Mouse (Mus musculus): ENCODE measurements around the gene Th.
A peak's percentile ranks its signal among the peaks of the same experiment; 100 is the strongest.

Th gene

GRCm38 (mm10) chr7:142901774-142902173 is 29.2 kb downstream of the Th start:
- no peak for DNase-seq (ENCODE audit: low spot score)

- DNase-seq (ENCODE audit: low spot score), result no peak
Observed at GRCm38 (mm10) chr7:142899872-142900271, 31.1 kb downstream of the Th start.

GRCm38 (mm10) chr7:142897471-142897870 is 33.5 kb downstream of the Th start:
- DNase-seq (ENCODE audit: low spot score), result no peak

- DNase-seq (ENCODE audit: low spot score), result no peak
Observed at GRCm38 (mm10) chr7:142895901-142896665, 34.8 kb downstream of the Th start.

GRCm38 (mm10) chr7:142895223-142895840 is 35.6 kb downstream of the Th start:
- DNase-seq (ENCODE audit: low spot score), result no peak

GRCm38 (mm10) chr7:142894669-142895068 is 36.3 kb downstream of the Th start:
- DNase-seq (ENCODE audit: low spot score), result peak; percentile 73

GRCm38 (mm10) chr7:142893721-142894639 is 36.9 kb downstream of the Th start:
- no peak for DNase-seq (ENCODE audit: low spot score)

- no peak for DNase-seq (ENCODE audit: low spot score)
Observed at GRCm38 (mm10) chr7:142893296-142893695, 37.6 kb downstream of the Th start.

GRCm38 (mm10) chr7:142869419-142870163 is 61.3 kb downstream of the Th start:
- no peak for DNase-seq (ENCODE audit: low spot score)

- no peak for DNase-seq (ENCODE audit: low spot score)
Observed at GRCm38 (mm10) chr7:142850681-142851080, 80.2 kb downstream of the Th start.

Data from urinary bladder, postnatal 25 days (tissue).